Mouse (Mus musculus) midbrain, embryonic 13.5 days (tissue): ENCODE measurements around the gene Lrguk. TPM values are rescaled to one million over a fixed set of nuclear protein-coding genes. Genes with fewer than 3 reads are reported as not detected.

Experiments used
- ATAC-seq: fragments of 200-750 bp; cut with Nextera tagmentation; 2 replicates; pipeline ENCODE4 v1.8.0; 2017; ENCODE audit warnings: mild to moderate bottlenecking, moderate TSS enrichment, moderate library complexity
- H3K27ac ChIP-seq: fragments of 300-500 bp; sonication (generic); 2 replicates; pipeline ENCODE4 v1.5.1; 2015; ENCODE audit warnings: inconsistent platforms, mild to moderate bottlenecking, moderate library complexity
- H3K27me3 ChIP-seq: fragments of 300-500 bp; sonication (generic); 2 replicates; pipeline ENCODE4 v1.6.1; 2015; ENCODE audit warnings: mild to moderate bottlenecking, inconsistent platforms
- H3K36me3 ChIP-seq: fragments of 300-500 bp; sonication (generic); 2 replicates; pipeline ENCODE4 v1.6.1; 2015; ENCODE audit warnings: mild to moderate bottlenecking, inconsistent platforms
- H3K4me1 ChIP-seq: fragments of 300-500 bp; sonication (generic); replicated peaks from 2 replicates; pipeline ENCODE4 v1.6.1; 2015; ENCODE audit warnings: inconsistent platforms
- H3K4me2 ChIP-seq: fragments of 300-500 bp; sonication (generic); replicated peaks from 2 replicates; pipeline ENCODE4 v1.6.1; 2015; ENCODE audit warnings: moderate library complexity, mild to moderate bottlenecking, inconsistent platforms
- H3K4me3 ChIP-seq: fragments of 300-500 bp; sonication (generic); replicated peaks from 2 replicates; pipeline ENCODE4 v1.5.1; 2015; ENCODE audit warnings: mild to moderate bottlenecking, inconsistent platforms
- H3K9ac ChIP-seq: fragments of 300-500 bp; sonication (generic); replicated peaks from 2 replicates; pipeline ENCODE4 v1.6.1; 2015; ENCODE audit warnings: mild to moderate bottlenecking, inconsistent platforms
- H3K9me3 ChIP-seq: fragments of 300-500 bp; sonication (generic); 2 replicates; pipeline ENCODE4 v1.6.1; 2016; ENCODE audit warnings: mild to moderate bottlenecking, inconsistent platforms
- WGBS: fragments of 180-500 bp; shearing (Covaris S2); methylation state at CpG from one replicate; pipeline ENCODE4 v1.1.7; 2015; 5-methylcytosine and 5-hydroxymethylcytosine counted together
- polyA plus RNA-seq: library from polyadenylated mRNA; unstranded; fragments of >200 nt; fragmentation: Nextera tagmentation; extraction: Ambion mirVana; gene quantifications from 2 replicates; pipeline ENCODE4 v1.2.1, GENCODE M21; 2015

Gene Lrguk
- polyA plus RNA-seq, 1 experiment from 2014 or later, result 0.52 TPM

- Histone ChIP-seq H3K9me3 (no peaks in the 10 kb centered on the region), H3K27me3 (no peaks in the 10 kb centered on the region), H3K9ac (no peak overlapping the region), H3K4me3 (no peak overlapping the region), H3K36me3 (no peaks in the 10 kb centered on the region), H3K4me2 (no peak overlapping the region), H3K4me1 (peaks cover 15% of the 10 kb centered on the region), H3K27ac (no peak overlapping the region)
- no peak for ATAC-seq
- 91% methylated on average over 3 of the region's 3 CpGs for WGBS
Observed at GRCm38 (mm10) chr6:34073931-34074442, 44.7 kb downstream of the Lrguk start.

DNA sequence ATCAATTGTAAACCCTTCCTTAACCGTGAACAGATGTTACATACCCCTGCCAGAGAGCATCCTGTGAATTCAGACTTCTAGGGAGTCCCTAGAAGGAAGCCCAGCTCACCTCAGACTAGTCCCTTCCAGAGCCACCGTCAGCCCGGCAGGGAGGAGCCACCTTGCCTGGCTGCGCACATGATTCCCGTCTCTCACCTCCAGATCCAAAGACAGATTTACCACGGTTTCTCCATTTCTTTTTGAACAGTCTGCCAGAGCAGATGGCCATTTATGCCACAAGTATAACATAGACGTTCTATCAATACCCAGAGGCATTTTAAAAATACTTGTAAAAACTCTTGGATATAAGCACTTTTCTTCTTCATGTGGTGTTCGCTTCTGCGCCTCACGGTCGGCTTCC, 46.3 kb downstream of the Lrguk start:
- Histone ChIP-seq H3K27me3 (no peaks in the 10 kb centered on the region), H3K9me3 (no peaks in the 10 kb centered on the region), H3K4me1 (peaks cover 15% of the 10 kb centered on the region), H3K36me3 (no peaks in the 10 kb centered on the region), H3K4me2 (no peak overlapping the region), H3K4me3 (no peak overlapping the region), H3K9ac (no peak overlapping the region), H3K27ac (no peak overlapping the region)
- 80% methylated on average over 11 of the region's 11 CpGs for WGBS
- no peak for ATAC-seq

DNA sequence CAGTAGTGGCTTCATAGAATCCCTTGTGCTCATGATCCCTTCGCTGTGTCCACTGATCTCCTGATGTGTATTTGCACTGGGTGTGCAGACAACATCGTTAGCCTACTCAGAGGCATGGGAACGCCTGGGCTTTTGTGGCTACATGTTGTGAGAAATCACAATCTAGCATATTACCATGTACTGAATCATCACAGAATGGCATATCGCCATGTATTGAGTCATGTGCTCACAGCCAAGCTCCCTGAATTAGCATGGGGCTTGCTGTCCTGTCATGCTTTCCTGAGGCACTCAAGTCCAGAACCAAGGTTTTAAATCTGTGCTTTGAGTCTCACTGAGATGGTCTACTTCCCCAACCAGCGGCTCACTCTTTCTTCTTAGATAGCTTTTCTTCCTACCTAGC, 54.2 kb downstream of the Lrguk start:
- Histone ChIP-seq H3K9ac (no peak overlapping the region), H3K9me3 (no peaks in the 10 kb centered on the region), H3K27ac (no peak overlapping the region), H3K4me3 (no peak overlapping the region), H3K4me1 (peaks cover 7% of the 10 kb centered on the region), H3K36me3 (no peaks in the 10 kb centered on the region), H3K27me3 (no peaks in the 10 kb centered on the region), H3K4me2 (no peak overlapping the region)
- WGBS, result 92% methylated on average over 5 of the region's 5 CpGs
- ATAC-seq, result no peak

DNA sequence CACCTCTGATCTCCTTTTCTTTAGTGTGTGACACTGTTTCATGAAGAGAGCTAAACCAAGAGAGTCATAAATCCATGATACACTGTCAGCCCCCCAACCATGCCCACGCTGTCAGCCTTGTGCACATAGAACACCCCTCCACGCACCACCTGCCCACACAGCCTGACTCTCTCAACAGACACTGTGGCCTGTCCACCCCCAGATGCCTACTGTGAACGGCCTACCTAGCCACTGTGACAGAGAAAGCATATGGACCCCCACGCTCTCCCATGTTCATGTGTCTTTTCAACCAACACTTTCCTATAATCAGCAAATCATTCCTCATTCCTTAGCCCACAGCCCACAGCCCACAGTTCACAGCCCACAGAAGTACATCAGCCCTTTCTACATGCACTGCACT, 58.5 kb downstream of the Lrguk start:
- Histone ChIP-seq H3K4me2 (no peak overlapping the region), H3K27me3 (no peaks in the 10 kb centered on the region), H3K9me3 (no peaks in the 10 kb centered on the region), H3K4me3 (no peak overlapping the region), H3K36me3 (no peaks in the 10 kb centered on the region), H3K27ac (no peak overlapping the region), H3K4me1 (peaks cover 7% of the 10 kb centered on the region), H3K9ac (no peak overlapping the region)
- no peak for ATAC-seq
- 92% methylated on average over 4 of the region's 4 CpGs for WGBS

DNA sequence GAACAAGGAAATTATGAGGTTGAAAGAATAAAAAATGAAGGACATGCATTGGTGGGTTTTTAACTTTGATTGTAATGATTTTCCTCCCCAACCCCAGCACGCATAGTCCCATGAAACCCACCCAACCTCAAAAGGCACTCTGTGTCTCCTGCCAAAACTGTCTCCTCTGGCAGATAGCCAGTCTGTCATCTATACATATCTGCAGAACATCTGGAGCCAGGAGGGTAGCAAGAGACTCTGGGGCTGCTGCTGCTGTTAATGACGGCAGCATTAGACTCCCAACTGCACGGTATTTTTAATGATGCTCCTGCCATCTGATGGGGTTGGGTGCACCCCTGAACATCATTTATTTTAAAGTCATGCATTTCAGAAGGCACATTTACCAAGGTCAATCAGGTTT, 59.7 kb downstream of the Lrguk start:
- ATAC-seq, result no peak
- Histone ChIP-seq H3K4me2 (no peak overlapping the region), H3K27ac (no peak overlapping the region), H3K36me3 (no peaks in the 10 kb centered on the region), H3K4me3 (no peak overlapping the region), H3K9me3 (no peaks in the 10 kb centered on the region), H3K9ac (no peak overlapping the region), H3K4me1 (peaks cover 5% of the 10 kb centered on the region), H3K27me3 (no peaks in the 10 kb centered on the region)
- WGBS, result 85% methylated on average over 3 of the region's 3 CpGs

- 71% methylated on average over 3 of the region's 3 CpGs for WGBS
Observed at GRCm38 (mm10) chr6:34091537-34091936, 62.3 kb downstream of the Lrguk start.

DNA sequence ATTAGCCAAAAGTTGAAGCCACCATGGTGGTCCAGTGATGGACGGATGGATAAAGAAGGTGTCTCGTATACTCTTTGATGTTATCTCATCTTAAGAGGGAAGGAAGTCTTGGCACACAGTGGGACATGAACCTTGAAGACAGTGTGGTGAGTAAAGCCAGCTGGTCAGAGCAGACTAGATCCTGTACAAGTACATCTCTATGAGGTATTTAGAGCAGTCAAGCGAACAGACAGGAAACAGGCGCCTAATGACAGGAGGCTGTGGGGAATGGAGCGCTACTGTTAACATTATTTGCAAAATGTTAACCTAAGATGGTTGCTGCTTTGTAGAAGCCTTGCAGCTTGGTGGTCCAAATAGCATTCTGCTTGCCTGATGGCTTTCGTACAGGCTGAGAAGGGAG, 67.0 kb downstream of the Lrguk start:
- Histone ChIP-seq H3K27me3 (no peaks in the 10 kb centered on the region), H3K9ac (no peak overlapping the region), H3K9me3 (no peaks in the 10 kb centered on the region), H3K36me3 (no peaks in the 10 kb centered on the region), H3K4me2 (no peak overlapping the region), H3K4me1 (no peaks in the 10 kb centered on the region), H3K4me3 (no peak overlapping the region), H3K27ac (no peak overlapping the region)
- 94% methylated on average over 6 of the region's 6 CpGs for WGBS
- no peak for ATAC-seq

More at GRCm38 (mm10) chr6:34091537-34091936, 62.3 kb downstream of the Lrguk start:
- no peak for ATAC-seq
- Histone ChIP-seq H3K9me3 (no peaks in the 10 kb centered on the region), H3K27ac (no peak overlapping the region), H3K4me3 (no peak overlapping the region), H3K27me3 (no peaks in the 10 kb centered on the region), H3K36me3 (no peaks in the 10 kb centered on the region), H3K9ac (no peak overlapping the region), H3K4me1 (no peaks in the 10 kb centered on the region), H3K4me2 (no peak overlapping the region)

- Histone ChIP-seq H3K36me3 (no peaks in the 10 kb centered on the region), H3K27me3 (no peaks in the 10 kb centered on the region), H3K27ac (no peak overlapping the region), H3K9me3 (no peaks in the 10 kb centered on the region), H3K4me3 (no peak overlapping the region), H3K4me2 (no peak overlapping the region), H3K9ac (no peak overlapping the region), H3K4me1 (no peaks in the 10 kb centered on the region)
- 89% methylated on average over 4 of the region's 4 CpGs for WGBS
- no peak for ATAC-seq
Observed at GRCm38 (mm10) chr6:34096905-34097304, 67.7 kb downstream of the Lrguk start.

GRCm38 (mm10) chr6:34099725-34100124, 70.5 kb downstream of the Lrguk start:
- H3K4me2 ChIP-seq, result no peak overlapping the region
- no peak overlapping the region for H3K4me3 ChIP-seq
- no peak overlapping the region for H3K27ac ChIP-seq
- no peaks in the 10 kb centered on the region for H3K36me3 ChIP-seq
- no peaks in the 10 kb centered on the region for H3K27me3 ChIP-seq
- ATAC-seq, result no peak
- H3K4me1 ChIP-seq, result no peaks in the 10 kb centered on the region
- 92% methylated on average over 6 of the region's 6 CpGs for WGBS
- H3K9ac ChIP-seq, result no peak overlapping the region
- H3K9me3 ChIP-seq, result no peaks in the 10 kb centered on the region

DNA sequence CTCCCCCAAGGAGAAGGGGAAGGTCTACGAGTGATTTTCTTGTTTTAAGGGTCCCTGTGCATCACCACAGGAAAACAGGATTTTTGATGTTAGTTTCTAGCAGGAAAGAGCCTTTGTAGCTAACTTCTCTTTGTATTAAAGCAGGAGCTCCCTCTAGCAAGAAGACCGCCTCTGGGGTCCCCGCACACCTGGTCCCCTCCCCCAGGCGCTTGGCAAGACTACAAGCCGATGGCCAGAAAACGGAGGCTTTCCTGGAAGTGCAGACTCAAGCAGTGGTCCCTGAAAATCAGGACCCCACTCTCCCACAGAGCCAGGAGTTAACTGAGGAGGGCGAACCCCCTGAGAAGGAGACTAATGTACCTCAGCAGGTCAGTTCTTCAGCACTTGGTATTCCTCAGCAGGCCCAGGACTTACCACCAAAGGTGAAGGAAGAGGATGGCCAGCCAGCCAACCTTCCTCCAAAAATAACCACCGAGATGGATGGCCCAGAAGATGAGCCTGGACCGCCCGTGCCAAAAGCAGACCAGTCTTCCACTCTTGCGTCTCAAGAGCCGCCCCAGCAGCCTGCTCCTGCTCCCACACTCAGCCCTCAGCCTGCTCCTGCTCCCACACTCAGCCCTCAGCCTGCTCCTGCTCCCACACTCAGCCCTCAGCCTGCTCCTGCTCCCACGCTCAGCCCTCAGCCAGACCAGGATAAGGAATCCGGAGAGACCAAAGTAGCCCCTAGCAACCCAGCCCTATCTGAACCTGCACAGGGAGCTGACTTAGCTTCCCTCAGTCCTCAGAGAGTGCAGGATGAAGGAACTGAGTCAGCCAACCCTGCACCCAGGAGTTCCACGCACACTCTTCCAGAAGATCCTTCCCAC, 72.5 kb downstream of the Lrguk start:
- Histone ChIP-seq H3K36me3 (no peaks in the 10 kb centered on the region), H3K27me3 (no peaks in the 10 kb centered on the region), H3K4me2 (no peak overlapping the region), H3K4me1 (no peaks in the 10 kb centered on the region), H3K27ac (no peak overlapping the region), H3K4me3 (no peak overlapping the region), H3K9me3 (no peaks in the 10 kb centered on the region), H3K9ac (no peak overlapping the region)
- WGBS, result 93% methylated on average over 15 of the region's 15 CpGs
- ATAC-seq, result no peak

GRCm38 (mm10) chr6:34103251-34103920, 74.1 kb downstream of the Lrguk start:
- Histone ChIP-seq H3K27me3 (no peaks in the 10 kb centered on the region), H3K4me2 (no peak overlapping the region), H3K27ac (no peak overlapping the region), H3K4me3 (no peak overlapping the region), H3K9me3 (no peaks in the 10 kb centered on the region), H3K4me1 (no peaks in the 10 kb centered on the region), H3K9ac (no peak overlapping the region), H3K36me3 (no peaks in the 10 kb centered on the region)
- no peak for ATAC-seq
- WGBS, result 93% methylated on average over 17 of the region's 17 CpGs

GRCm38 (mm10) chr6:34110571-34110970, 81.3 kb downstream of the Lrguk start:
- 56% methylated on average over 10 of the region's 10 CpGs for WGBS
- H3K4me2 ChIP-seq, result no peak overlapping the region

More at GRCm38 (mm10) chr6:34110571-34110970, 81.3 kb downstream of the Lrguk start:
- Histone ChIP-seq H3K27ac (no peak overlapping the region), H3K9me3 (no peaks in the 10 kb centered on the region), H3K9ac (no peak overlapping the region), H3K27me3 (no peaks in the 10 kb centered on the region), H3K4me3 (no peak overlapping the region), H3K36me3 (no peaks in the 10 kb centered on the region), H3K4me1 (no peaks in the 10 kb centered on the region)
- no peak for ATAC-seq
